Mouse (Mus musculus) hindbrain, embryonic 11.5 days (tissue): Measurements from ENCODE around the gene Fam43b. TPM values are rescaled to one million over a fixed set of nuclear protein-coding genes. Genes with fewer than 3 reads are reported as not detected.

ENCODE experiments used
- ATAC-seq: fragments of 200-750 bp; cut with Nextera tagmentation; 2 replicates; pipeline ENCODE4 v1.8.0; 2017; ENCODE audit warnings: mild to moderate bottlenecking, moderate TSS enrichment, moderate library complexity; ENCODE audit not compliant: low FRiP score
- DNase-seq: peaks from one replicate; pipeline ENCODE4 v3.0.0-alpha.2; 2015; ENCODE audit warnings: low spot score
- H3K27ac ChIP-seq: fragments of 300-500 bp; sonication (generic); 2 replicates; pipeline ENCODE4 v1.5.1; 2014; ENCODE audit warnings: mild to moderate bottlenecking, low read depth, low read length
- H3K27me3 ChIP-seq: fragments of 300-500 bp; sonication (generic); 2 replicates; pipeline ENCODE4 v1.6.1; 2014; ENCODE audit warnings: mild to moderate bottlenecking, low read length, moderate library complexity, mixed read lengths; ENCODE audit not compliant: control insufficient read depth, insufficient read depth
- H3K36me3 ChIP-seq: fragments of 300-500 bp; sonication (generic); 2 replicates; pipeline ENCODE4 v1.6.1; 2014; ENCODE audit warnings: mild to moderate bottlenecking, low read length, moderate library complexity, mixed read lengths; ENCODE audit not compliant: control insufficient read depth, insufficient read depth
- H3K4me1 ChIP-seq: fragments of 300-500 bp; sonication (generic); replicated peaks from 2 replicates; pipeline ENCODE4 v1.6.1; 2014; ENCODE audit warnings: low read length, mixed read lengths; ENCODE audit not compliant: control insufficient read depth, insufficient read depth
- H3K4me2 ChIP-seq: fragments of 300-500 bp; sonication (generic); replicated peaks from 2 replicates; pipeline ENCODE4 v1.6.1; 2014; ENCODE audit warnings: mild to moderate bottlenecking, low read depth, low read length
- H3K4me3 ChIP-seq: fragments of 300-500 bp; sonication (generic); 2 replicates; pipeline ENCODE4 v1.5.1; 2014; ENCODE audit warnings: low read depth, low read length
- H3K9ac ChIP-seq: fragments of 300-500 bp; sonication (generic); 2 replicates; pipeline ENCODE4 v1.6.1; 2014; ENCODE audit warnings: low read depth, low read length
- H3K9me3 ChIP-seq: fragments of 300-500 bp; sonication (generic); 2 replicates; pipeline ENCODE4 v1.6.1; 2016; ENCODE audit warnings: low read length; ENCODE audit not compliant: control insufficient read depth
- WGBS: fragments of 180-500 bp; shearing (Covaris S2); extraction: QIAGEN DNeasy Blood & Tissue Kit; methylation state at CpG from one replicate; pipeline ENCODE4 v1.1.7; 2014; 5-methylcytosine and 5-hydroxymethylcytosine counted together
- polyA plus RNA-seq: library from polyadenylated mRNA; unstranded; fragments of >200 nt; fragmentation: Nextera tagmentation; extraction: Ambion mirVana; gene quantifications from 2 replicates; pipeline ENCODE4 v1.2.1, GENCODE M21; 2014

Fam43b gene
- polyA plus RNA-seq, 1 experiment from 2014 or later = not detected

- Histone ChIP-seq H3K36me3 (no peaks in the 10 kb centered on the region), H3K9me3 (no peaks in the 10 kb centered on the region), H3K27me3 (0 out of 2 replicates have a peak, but pooled peaks cover 2% of the 10 kb centered on the region), H3K4me1 (no peaks in the 10 kb centered on the region), H3K4me2 (no peak overlapping the region), H3K9ac (no peak overlapping the region), H3K4me3 (no peak overlapping the region), H3K27ac (no peak overlapping the region)
- no peak for DNase-seq
- WGBS = 84% methylated on average over 6 of the region's 6 CpGs
- no peak for ATAC-seq
These were observed 28.7 kb upstream of the Fam43b start for GRCm38 (mm10) chr4:138425028-138425427.

- Histone ChIP-seq H3K4me3 (no peak overlapping the region), H3K9me3 (no peaks in the 10 kb centered on the region), H3K27ac (no peak overlapping the region), H3K36me3 (no peaks in the 10 kb centered on the region), H3K9ac (no peak overlapping the region), H3K27me3 (no peaks in the 10 kb centered on the region), H3K4me1 (0 out of 2 replicates have a peak, but pooled peaks cover 2% of the 10 kb centered on the region), H3K4me2 (no peak overlapping the region)
- WGBS = 64% methylated on average over 11 of the region's 11 CpGs
- DNase-seq = no peak
- no peak for ATAC-seq
These were observed 22.1 kb upstream of the Fam43b start for GRCm38 (mm10) chr4:138418340-138418957.

GRCm38 (mm10) chr4:138417882-138418281, 21.6 kb upstream of the Fam43b start:
- Histone ChIP-seq H3K4me1 (0 out of 2 replicates have a peak, but pooled peaks cover 2% of the 10 kb centered on the region), H3K36me3 (no peaks in the 10 kb centered on the region), H3K27me3 (no peaks in the 10 kb centered on the region), H3K9ac (no peak overlapping the region), H3K9me3 (no peaks in the 10 kb centered on the region), H3K4me3 (no peak overlapping the region), H3K4me2 (no peak overlapping the region), H3K27ac (no peak overlapping the region)
- DNase-seq (no peak), ATAC-seq (no peak)
- 84% methylated on average over 4 of the region's 4 CpGs for WGBS

- 54% methylated on average over 5 of the region's 5 CpGs for WGBS
- Histone ChIP-seq H3K9ac (no peak overlapping the region), H3K36me3 (no peaks in the 10 kb centered on the region), H3K4me3 (no peak overlapping the region), H3K4me2 (no peak overlapping the region), H3K9me3 (no peaks in the 10 kb centered on the region), H3K27ac (no peak overlapping the region), H3K4me1 (0 out of 2 replicates have a peak, but pooled peaks cover 2% of the 10 kb centered on the region), H3K27me3 (no peaks in the 10 kb centered on the region)
- DNase-seq = no peak
- ATAC-seq = no peak
These were observed 20.1 kb upstream of the Fam43b start for GRCm38 (mm10) chr4:138416414-138416813.

- Histone ChIP-seq H3K4me2 (no peak overlapping the region), H3K9me3 (no peaks in the 10 kb centered on the region), H3K27ac (no peak overlapping the region), H3K4me3 (no peak overlapping the region), H3K4me1 (0 out of 2 replicates have a peak, but pooled peaks cover 2% of the 10 kb centered on the region), H3K36me3 (no peaks in the 10 kb centered on the region), H3K27me3 (no peaks in the 10 kb centered on the region), H3K9ac (no peak overlapping the region)
- DNase-seq (no peak), ATAC-seq (no peak)
- 84% methylated on average over 3 of the region's 3 CpGs for WGBS
These were observed 19.7 kb upstream of the Fam43b start for GRCm38 (mm10) chr4:138415991-138416390.

GRCm38 (mm10) chr4:138414725-138415124, 18.4 kb upstream of the Fam43b start:
- ATAC-seq = no peak
- no peak overlapping the region for H3K4me2 ChIP-seq

GRCm38 (mm10) chr4:138411504-138412121, 15.3 kb upstream of the Fam43b start:
- no peak for DNase-seq
- H3K27ac ChIP-seq = no peak overlapping the region
- H3K9ac ChIP-seq = no peak overlapping the region
- H3K4me3 ChIP-seq = no peak overlapping the region
- H3K9me3 ChIP-seq = no peaks in the 10 kb centered on the region
- H3K36me3 ChIP-seq = no peaks in the 10 kb centered on the region
- 52% methylated on average over 7 of the region's 7 CpGs for WGBS
- 0 out of 2 replicates have a peak, but pooled peaks cover 2% of the 10 kb centered on the region for H3K4me1 ChIP-seq
- no peaks in the 10 kb centered on the region for H3K27me3 ChIP-seq
- no peak overlapping the region for H3K4me2 ChIP-seq
- no peak for ATAC-seq

More at GRCm38 (mm10) chr4:138414725-138415124, 18.4 kb upstream of the Fam43b start:
- no peaks in the 10 kb centered on the region for H3K36me3 ChIP-seq
- 16% methylated on average over 6 of the region's 6 CpGs for WGBS
- no peak for DNase-seq
- 0 out of 2 replicates have a peak, but pooled peaks cover 2% of the 10 kb centered on the region for H3K4me1 ChIP-seq
- H3K27ac ChIP-seq = no peak overlapping the region
- no peak overlapping the region for H3K9ac ChIP-seq
- H3K27me3 ChIP-seq = no peaks in the 10 kb centered on the region
- H3K4me3 ChIP-seq = no peak overlapping the region
- H3K9me3 ChIP-seq = no peaks in the 10 kb centered on the region

GRCm38 (mm10) chr4:138411011-138411410, 14.7 kb upstream of the Fam43b start:
- no peak for ATAC-seq
- 13% methylated on average over 5 of the region's 5 CpGs for WGBS

More at GRCm38 (mm10) chr4:138411011-138411410, 14.7 kb upstream of the Fam43b start:
- Histone ChIP-seq H3K27ac (no peak overlapping the region), H3K4me1 (0 out of 2 replicates have a peak, but pooled peaks cover 2% of the 10 kb centered on the region), H3K4me3 (no peak overlapping the region), H3K36me3 (no peaks in the 10 kb centered on the region), H3K4me2 (no peak overlapping the region), H3K9ac (no peak overlapping the region), H3K9me3 (no peaks in the 10 kb centered on the region), H3K27me3 (no peaks in the 10 kb centered on the region)
- DNase-seq = no peak
